Mouse (Mus musculus): ENCODE data around the gene Cul1.

DNA sequence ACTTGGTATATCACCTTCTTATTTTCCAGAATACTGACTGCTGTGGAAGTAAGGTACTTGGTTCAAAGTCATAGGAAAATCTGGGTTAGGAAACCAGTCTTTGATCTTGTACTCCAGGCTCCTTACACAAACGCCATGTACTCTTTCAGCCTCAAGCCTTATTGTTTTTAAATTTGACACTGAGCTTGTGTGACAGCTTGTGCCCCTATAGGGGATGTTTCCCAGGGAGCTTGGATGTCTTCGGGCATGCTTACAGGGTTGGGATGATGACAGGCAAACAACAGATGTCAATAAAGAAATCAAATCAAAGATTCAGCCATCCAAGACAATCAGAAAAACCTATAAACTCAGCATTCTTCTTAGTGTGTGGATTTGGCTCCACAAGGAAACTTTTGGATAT, 39.5 kb upstream of the Cul1 start:
- TF ChIP-seq POLR2A (IDR thresholded peaks at IDR 0.05; ENCODE audit: low read depth, low read length) (no peak), MAX (IDR thresholded peaks at IDR 0.05; ENCODE audit: low read length) (no peak), E2F4 (IDR thresholded peaks at IDR 0.05; ENCODE audit: insufficient replicate concordance, low read depth, low read length) (no peak), SIN3A (IDR thresholded peaks at IDR 0.05; ENCODE audit: low read length) (no peak), EP300 (IDR thresholded peaks at IDR 0.05; ENCODE audit: low read length) (no peak), RAD21 (IDR thresholded peaks at IDR 0.05; ENCODE audit: low read depth, low read length) (no peak), ZMIZ1 (IDR thresholded peaks at IDR 0.05; ENCODE audit: low read depth, low read length) (no peak), HCFC1 (IDR thresholded peaks at IDR 0.05; ENCODE audit: low read depth, low read length) (no peak), CTCF (conservative IDR thresholded peaks at IDR 0.05 in 1 of 2, IDR thresholded peaks at IDR 0.05 in 1 of 2; ENCODE audit: low read depth in 2 of 2, low read length in 2 of 2) (no peak), MYC (IDR thresholded peaks at IDR 0.05; ENCODE audit: low read depth, low read length) (no peak), USF1 (IDR thresholded peaks at IDR 0.05; ENCODE audit: low read depth, low read length) (no peak)

Measured in CH12.LX (cell line).